Mouse (Mus musculus) midbrain, embryonic 15.5 days (tissue): ENCODE results near the gene Dpagt1. TPM values are rescaled to one million over a fixed set of nuclear protein-coding genes. Genes with fewer than 3 reads are reported as not detected.
A peak's percentile ranks its signal among the peaks of the same experiment; 100 is the strongest.
"Not testable (repeated sequence)": the region's sequence is repeated elsewhere in the genome, so short reads cannot be mapped to it uniquely, and the experiment has no call there.

Source experiments
- ATAC-seq: fragments of 200-750 bp; cut with Nextera tagmentation; replicated peaks from 2 replicates; pipeline ENCODE4 v1.8.0; 2017; ENCODE audit warnings: moderate TSS enrichment
- H3K27ac ChIP-seq: fragments of 300-500 bp; sonication (generic); 2 replicates; pipeline ENCODE4 v1.5.1; 2015; ENCODE audit warnings: mild to moderate bottlenecking, inconsistent platforms
- H3K27me3 ChIP-seq: fragments of 300-500 bp; sonication (generic); replicated peaks from 2 replicates; pipeline ENCODE4 v1.6.1; 2015; ENCODE audit warnings: inconsistent platforms
- H3K36me3 ChIP-seq: fragments of 300-500 bp; sonication (generic); replicated peaks from 2 replicates; pipeline ENCODE4 v1.6.1; 2015; ENCODE audit warnings: inconsistent platforms
- H3K4me1 ChIP-seq: fragments of 300-500 bp; sonication (generic); 2 replicates; pipeline ENCODE4 v1.6.1; 2015; ENCODE audit warnings: inconsistent platforms
- H3K4me2 ChIP-seq: fragments of 300-500 bp; sonication (generic); 2 replicates; pipeline ENCODE4 v1.6.1; 2015; ENCODE audit warnings: inconsistent platforms, mild to moderate bottlenecking, moderate library complexity
- H3K4me3 ChIP-seq: fragments of 300-500 bp; sonication (generic); 2 replicates; pipeline ENCODE4 v1.5.1; 2015; ENCODE audit warnings: mild to moderate bottlenecking, inconsistent platforms
- H3K9ac ChIP-seq: fragments of 300-500 bp; sonication (generic); 2 replicates; pipeline ENCODE4 v1.6.1; 2015; ENCODE audit warnings: mild to moderate bottlenecking, inconsistent platforms
- H3K9me3 ChIP-seq: fragments of 300-500 bp; sonication (generic); 2 replicates; pipeline ENCODE4 v1.6.1; 2016; ENCODE audit warnings: inconsistent platforms
- WGBS: fragments of 180-500 bp; shearing (Covaris S2); methylation state at CpG from one replicate; pipeline ENCODE4 v1.1.7; 2015; ENCODE audit warnings: mixed read lengths; 5-methylcytosine and 5-hydroxymethylcytosine counted together
- polyA plus RNA-seq: library from polyadenylated mRNA; unstranded; fragments of >200 nt; fragmentation: Nextera tagmentation; extraction: Ambion mirVana; gene quantifications from 2 replicates; pipeline ENCODE4 v1.2.1, GENCODE M21; 2015

The Dpagt1 gene
- polyA plus RNA-seq, 1 experiment from 2014 or later, result 36.5 TPM

DNA sequence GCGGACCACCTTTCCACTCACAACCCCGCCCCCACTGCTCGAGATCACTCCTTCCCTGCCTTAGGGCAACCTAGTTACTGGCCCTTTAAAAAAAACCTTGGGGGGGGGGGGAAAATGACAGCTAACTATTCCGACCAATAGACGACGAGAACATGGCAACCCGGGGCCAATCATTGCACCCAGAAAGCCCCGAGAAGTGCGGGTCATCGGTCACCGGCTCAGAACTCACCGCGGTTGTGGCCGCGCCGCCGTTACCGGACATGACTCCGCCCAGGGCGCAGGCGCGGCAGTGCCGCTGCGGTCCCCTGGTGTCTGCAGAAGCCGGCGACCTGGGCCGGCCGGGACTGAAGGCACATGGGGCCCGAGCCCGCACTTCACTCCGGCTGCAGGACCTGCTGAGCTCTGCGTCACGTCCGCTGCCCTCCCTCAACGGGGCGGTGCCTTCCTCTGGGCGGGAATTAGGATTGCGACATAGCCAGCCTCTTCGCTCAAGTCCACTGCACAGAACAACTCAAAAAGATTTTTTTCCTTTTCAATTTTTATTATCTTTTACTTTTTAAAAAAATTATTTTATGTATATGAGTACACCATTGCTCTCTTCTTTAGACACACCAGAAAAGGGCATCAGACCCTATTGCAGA is 18.1 kb downstream of the Dpagt1 start, which contains the start of gene Hmbs:
Gene Hmbs (minus strand): TSS at position 448 of the 641 bp plus-strand sequence.
- no peaks in the 10 kb centered on the region for H3K27me3 ChIP-seq
- peak within 1 kb of the TSS; percentile 86 for H3K4me3 ChIP-seq
- peak within 1 kb of the TSS; percentile 66 for H3K4me2 ChIP-seq
- H3K27ac ChIP-seq, result peak within 1 kb of the TSS; percentile 99
- H3K9ac ChIP-seq, result peak within 1 kb of the TSS; percentile 83
- WGBS, result under 1% methylated on average over 39 of the region's 39 CpGs
- ATAC-seq, result peak; percentile 96
- H3K4me1 ChIP-seq, result peaks cover 10% of the 10 kb centered on the region
- H3K9me3 ChIP-seq, result no peaks in the 10 kb centered on the region
- H3K36me3 ChIP-seq, result peaks cover 25% of the 10 kb centered on the region

- Histone ChIP-seq H3K9ac (no peak overlapping the region), H3K9me3 (no peaks in the 10 kb centered on the region), H3K4me1 (peaks cover 10% of the 10 kb centered on the region), H3K4me3 (no peak overlapping the region), H3K4me2 (no peak overlapping the region), H3K27me3 (no peaks in the 10 kb centered on the region), H3K36me3 (peaks cover 39% of the 10 kb centered on the region), H3K27ac (no peak overlapping the region)
- ATAC-seq, result no peak
- WGBS, result 94% methylated on average over 5 of the region's 6 CpGs
Observed at GRCm38 (mm10) chr9:44345570-44346433, 20.0 kb downstream of the Dpagt1 start.

DNA sequence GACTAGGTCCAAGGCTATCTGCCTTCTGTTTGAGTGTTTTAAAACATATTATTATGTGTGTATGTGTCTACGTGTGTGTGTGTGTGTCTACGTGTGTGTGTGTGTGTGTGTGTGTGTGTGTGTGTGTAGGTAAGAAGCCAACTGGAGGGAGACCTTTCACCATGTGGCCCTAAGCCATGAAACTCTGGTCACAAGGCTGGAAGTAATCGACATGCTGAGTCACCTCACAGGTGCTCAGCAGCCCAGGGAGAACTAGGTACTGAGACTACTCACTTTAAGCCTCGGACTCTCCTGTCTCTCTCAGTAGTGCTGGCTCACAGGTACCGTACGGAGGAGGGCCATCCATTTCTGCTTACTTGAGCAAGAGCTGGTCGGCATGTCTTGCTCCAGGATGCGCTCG is 21.3 kb downstream of the Dpagt1 start:
- no peaks in the 10 kb centered on the region for H3K27me3 ChIP-seq
- no peaks in the 10 kb centered on the region for H3K9me3 ChIP-seq
- H3K4me3 ChIP-seq, result no peak overlapping the region
- WGBS, result 91% methylated on average over 9 of the region's 9 CpGs
- H3K9ac ChIP-seq, result no peak overlapping the region
- no peak overlapping the region for H3K27ac ChIP-seq
- ATAC-seq, result no peak
- H3K4me2 ChIP-seq, result no peak overlapping the region
- peaks cover 48% of the 10 kb centered on the region for H3K36me3 ChIP-seq
- peaks cover 10% of the 10 kb centered on the region for H3K4me1 ChIP-seq

- Histone ChIP-seq H3K4me1 (peaks cover 8% of the 10 kb centered on the region), H3K27me3 (no peaks in the 10 kb centered on the region), H3K9ac (no peak overlapping the region), H3K36me3 (peaks cover 53% of the 10 kb centered on the region), H3K9me3 (no peaks in the 10 kb centered on the region), H3K4me2 (no peak overlapping the region), H3K4me3 (no peak overlapping the region), H3K27ac (no peak overlapping the region)
- no peak for ATAC-seq
- 95% methylated on average over 4 of the region's 4 CpGs for WGBS
Observed at GRCm38 (mm10) chr9:44347621-44348020, 21.8 kb downstream of the Dpagt1 start.

GRCm38 (mm10) chr9:44348546-44348945 is 22.7 kb downstream of the Dpagt1 start:
- ATAC-seq, result no peak
- Histone ChIP-seq H3K36me3 (peaks cover 62% of the 10 kb centered on the region), H3K9ac (no peak overlapping the region), H3K4me3 (no peak overlapping the region), H3K27ac (no peak overlapping the region), H3K4me1 (no peaks in the 10 kb centered on the region), H3K27me3 (no peaks in the 10 kb centered on the region), H3K9me3 (no peaks in the 10 kb centered on the region), H3K4me2 (no peak overlapping the region)
- WGBS, result 97% methylated on average over 4 of the region's 4 CpGs

DNA sequence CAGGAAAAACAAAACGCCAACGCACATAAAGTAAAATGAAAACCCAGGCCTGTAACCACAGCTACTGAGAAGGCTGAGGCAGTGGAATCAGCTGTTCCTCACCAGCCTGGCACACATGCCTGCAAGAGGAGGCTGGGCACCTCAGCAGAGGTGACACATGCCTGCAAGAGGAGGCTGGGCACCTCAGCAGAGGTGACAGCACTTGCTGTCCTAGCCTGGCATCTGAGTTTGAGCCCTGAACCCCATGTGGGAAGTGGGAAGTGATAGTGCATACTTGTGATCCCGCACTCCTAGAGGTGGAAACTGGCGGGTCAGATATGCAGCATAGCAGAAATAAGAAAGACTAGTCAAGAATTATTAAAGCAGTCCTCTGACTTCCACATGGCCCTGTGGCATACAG is 25.6 kb downstream of the Dpagt1 start:
- Histone ChIP-seq H3K4me2 (no peak overlapping the region), H3K27me3 (no peaks in the 10 kb centered on the region), H3K9me3 (no peaks in the 10 kb centered on the region), H3K27ac (no peak overlapping the region), H3K4me3 (no peak overlapping the region), H3K9ac (no peak overlapping the region), H3K36me3 (peaks cover 89% of the 10 kb centered on the region), H3K4me1 (no peaks in the 10 kb centered on the region)
- no peak for ATAC-seq
- WGBS, result 93% methylated on average over 4 of the region's 4 CpGs

GRCm38 (mm10) chr9:44352337-44352736 is 26.5 kb downstream of the Dpagt1 start:
- H3K4me2 ChIP-seq, result no peak overlapping the region

GRCm38 (mm10) chr9:44353142-44353541 is 27.3 kb downstream of the Dpagt1 start:
- Histone ChIP-seq H3K9ac (no peak overlapping the region), H3K4me3 (no peak overlapping the region), H3K27me3 (no peaks in the 10 kb centered on the region), H3K4me1 (peaks cover 2% of the 10 kb centered on the region; the same call in 1 of the 2 replicates), H3K4me2 (no peak overlapping the region), H3K36me3 (peaks cover 82% of the 10 kb centered on the region), H3K9me3 (no peaks in the 10 kb centered on the region), H3K27ac (no peak overlapping the region)
- no peak for ATAC-seq
- 97% methylated on average over 6 of the region's 6 CpGs for WGBS

More at GRCm38 (mm10) chr9:44352337-44352736, 26.5 kb downstream of the Dpagt1 start:
- no peak for ATAC-seq
- WGBS, result 94% methylated on average over 10 of the region's 10 CpGs
- Histone ChIP-seq H3K36me3 (peaks cover 87% of the 10 kb centered on the region), H3K9me3 (no peaks in the 10 kb centered on the region), H3K4me3 (no peak overlapping the region), H3K9ac (no peak overlapping the region), H3K27me3 (no peaks in the 10 kb centered on the region), H3K27ac (no peak overlapping the region), H3K4me1 (peaks cover 2% of the 10 kb centered on the region; the same call in 1 of the 2 replicates)

DNA sequence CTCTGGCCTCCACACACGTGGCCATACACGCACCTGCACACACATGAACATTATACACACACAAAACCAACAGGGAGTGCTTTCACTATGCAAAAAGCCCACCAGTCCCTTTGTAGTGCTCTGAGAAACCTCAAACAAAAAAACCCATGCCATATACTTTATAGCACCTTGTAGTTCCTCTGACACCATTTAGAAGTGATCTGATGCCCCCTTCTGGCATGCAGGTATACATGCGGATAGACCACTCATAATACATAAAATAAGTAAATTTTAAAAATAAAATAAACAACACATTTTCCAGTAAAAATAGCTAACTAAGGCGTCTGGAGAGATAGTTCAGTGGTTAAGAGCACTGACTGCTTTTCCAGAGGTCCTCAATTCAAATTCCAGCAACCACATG is 31.4 kb downstream of the Dpagt1 start:
- no peaks in the 10 kb centered on the region for H3K27me3 ChIP-seq
- 77% methylated on average over 4 of the region's 4 CpGs for WGBS
- ATAC-seq, result no peak
- H3K4me3 ChIP-seq, result no peak overlapping the region
- no peak overlapping the region for H3K27ac ChIP-seq
- H3K4me2 ChIP-seq, result no peak overlapping the region
- no peak overlapping the region for H3K9ac ChIP-seq
- H3K36me3 ChIP-seq, result peaks cover 59% of the 10 kb centered on the region
- H3K4me1 ChIP-seq, result peaks cover 10% of the 10 kb centered on the region
- H3K9me3 ChIP-seq, result no peaks in the 10 kb centered on the region

DNA sequence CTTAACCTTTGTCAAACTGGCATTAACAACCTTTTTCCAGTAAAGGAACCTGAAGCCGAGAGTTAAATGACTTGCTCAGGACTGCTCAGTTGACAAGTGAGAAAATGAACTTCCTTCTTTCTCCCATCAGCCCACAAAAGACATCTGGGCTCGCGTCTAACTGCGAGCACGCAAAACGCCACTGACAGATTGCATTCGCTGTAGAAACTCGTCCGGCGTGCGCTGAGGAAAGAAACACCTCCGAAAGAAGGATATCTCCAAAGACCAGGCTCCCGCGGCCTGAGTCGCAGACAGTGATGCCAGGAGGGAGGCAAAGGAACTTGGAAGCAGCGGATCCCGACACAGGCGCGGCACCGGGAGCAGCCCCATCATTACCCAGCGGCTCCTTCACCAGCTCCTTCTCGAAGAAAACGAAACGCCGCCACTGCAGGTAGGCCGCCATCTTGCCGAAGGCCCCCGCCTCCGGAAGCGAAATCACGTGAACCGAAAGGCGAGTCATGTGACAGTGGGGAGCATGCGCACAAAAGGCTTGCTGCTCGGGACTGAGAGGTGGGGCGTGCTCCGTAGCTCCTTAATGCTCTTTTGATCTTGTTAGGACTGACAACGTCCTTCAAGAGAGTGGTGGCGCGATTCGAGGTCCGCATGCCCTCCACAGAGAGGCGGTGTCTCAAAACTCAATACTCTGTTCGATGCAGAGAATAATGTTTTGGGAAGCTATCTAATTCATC is 35.5 kb downstream of the Dpagt1 start, which contains the start of gene Vps11:
Gene Vps11 (minus strand): TSS at position 481 of the 728 bp plus-strand sequence.
- Histone ChIP-seq H3K4me2 (peak within 1 kb of the TSS; percentile 82), H3K27me3 (no peaks in the 10 kb centered on the region), H3K9me3 (no peaks in the 10 kb centered on the region), H3K27ac (peak within 1 kb of the TSS; percentile 87), H3K36me3 (peaks cover 18% of the 10 kb centered on the region), H3K9ac (peak within 1 kb of the TSS; percentile 90), H3K4me3 (peak within 1 kb of the TSS; percentile 99), H3K4me1 (peaks cover 10% of the 10 kb centered on the region)
- peak; percentile 91 for ATAC-seq
- WGBS, result under 1% methylated on average over 44 of the region's 44 CpGs

- Histone ChIP-seq H3K27ac (peak overlapping the region; percentile 87), H3K4me2 (peak overlapping the region; percentile 82), H3K36me3 (peaks cover 12% of the 10 kb centered on the region), H3K9ac (peak overlapping the region; percentile 36; the same call in 1 of the 2 replicates), H3K4me3 (peak overlapping the region; percentile 99)
- ATAC-seq, result peak; percentile 53
- H3K9me3 ChIP-seq, H3K27me3 ChIP-seq, H3K4me1 ChIP-seq: not testable (repeated sequence)
- WGBS, result 42% methylated on average over 4 of the region's 4 CpGs
Observed at GRCm38 (mm10) chr9:44361931-44362330, 36.1 kb downstream of the Dpagt1 start.

DNA sequence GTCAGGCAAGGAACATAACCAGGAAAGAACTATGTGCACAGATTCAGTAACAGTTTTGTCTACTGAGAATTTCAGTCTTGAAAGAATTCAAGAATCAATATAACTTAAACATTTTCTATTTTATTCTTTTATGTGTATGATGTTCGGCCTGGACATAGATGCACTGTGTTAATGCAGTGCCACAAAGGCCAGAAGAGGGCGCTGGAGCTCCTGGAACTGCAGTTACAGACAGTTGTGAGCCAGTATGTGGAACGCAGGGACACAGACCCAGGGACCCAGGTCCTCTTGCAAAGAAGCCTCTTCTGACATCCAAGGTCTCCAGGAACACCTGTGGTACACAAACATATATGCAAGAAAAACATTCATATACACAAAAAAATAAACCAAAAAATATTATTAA is 38.7 kb downstream of the Dpagt1 start:
- no peak for ATAC-seq
- Histone ChIP-seq H3K9ac (no peak overlapping the region), H3K4me2 (no peak overlapping the region), H3K4me1 (peaks cover 8% of the 10 kb centered on the region), H3K4me3 (no peak overlapping the region), H3K36me3 (no peaks in the 10 kb centered on the region), H3K27me3 (no peaks in the 10 kb centered on the region), H3K9me3 (no peaks in the 10 kb centered on the region), H3K27ac (no peak overlapping the region)
- WGBS, result 64% methylated on average over 3 of the region's 3 CpGs
